Mouse (Mus musculus) liver, embryonic 14.5 days (tissue): ENCODE data around the gene Psma3.

Experiments
- CTCF ChIP-seq: IDR thresholded peaks from 2 replicates; pipeline ENCODE4 v1.5.1; 2016; ENCODE audit warnings: antibody characterized with exemption, low read depth, control low read depth
- EP300 ChIP-seq: IDR thresholded peaks from 2 replicates; pipeline ENCODE4 v1.6.1; 2016; ENCODE audit warnings: antibody characterized with exemption, low read depth

- TF ChIP-seq CTCF (no peak), EP300 (no peak)
These were observed 43.4 kb downstream of the Psma3 start for GRCm38 (mm10) chr12:71017827-71018226.
